Mouse (Mus musculus): ENCODE results near the gene Gm8693. TPM values are rescaled to one million over a fixed set of nuclear protein-coding genes. Genes with fewer than 3 reads are reported as not detected.
"Not testable (repeated sequence)": the region's sequence is repeated elsewhere in the genome, so short reads cannot be mapped to it uniquely, and the experiment has no call there.

Gene Gm8693
- not detected in 2 replicates for polyA plus RNA-seq (2014; fragmentation: Nextera tagmentation; extraction: Ambion mirVana)

- not testable (repeated sequence) for H3K9ac ChIP-seq (ENCODE audit: low read length); H3K4me1 ChIP-seq (ENCODE audit: control insufficient read depth, insufficient read depth, low read length); H3K27me3 ChIP-seq (ENCODE audit: control insufficient read depth, insufficient read depth, low read length); H3K27ac ChIP-seq (replicated peaks; ENCODE audit: low read depth, low read length); ATAC-seq (ENCODE audit: insufficient number of reproducible peaks, low FRiP score, low TSS enrichment, low read depth); H3K9me3 ChIP-seq (ENCODE audit: control insufficient read depth, low read length); DNase-seq (ENCODE audit: low spot score); H3K4me3 ChIP-seq (ENCODE audit: low read depth, low read length); H3K4me2 ChIP-seq (ENCODE audit: low read depth, severe bottlenecking); H3K36me3 ChIP-seq (ENCODE audit: control insufficient read depth, insufficient read depth, low read length)
- no CpG with 5 or more reads among the region's 2 CpGs for whole genome bisulfite sequencing
Measured at GRCm38 (mm10) chr7:22692217-22692616, at the start of gene Gm8693. Gm8693 (minus strand) TSS chr7:22692317.

- not testable (repeated sequence) for H3K4me3 ChIP-seq (ENCODE audit: low read depth, low read length); ATAC-seq (ENCODE audit: insufficient number of reproducible peaks, low FRiP score, low TSS enrichment, low read depth); H3K27me3 ChIP-seq (ENCODE audit: control insufficient read depth, insufficient read depth, low read length); DNase-seq (ENCODE audit: low spot score); H3K9me3 ChIP-seq (ENCODE audit: control insufficient read depth, low read length); H3K27ac ChIP-seq (replicated peaks; ENCODE audit: low read depth, low read length); H3K4me2 ChIP-seq (ENCODE audit: low read depth, severe bottlenecking); H3K9ac ChIP-seq (ENCODE audit: low read length); H3K4me1 ChIP-seq (ENCODE audit: control insufficient read depth, insufficient read depth, low read length); H3K36me3 ChIP-seq (ENCODE audit: control insufficient read depth, insufficient read depth, low read length)
- WGBS = no CpG with 5 or more reads among the region's 1 CpGs
Measured at GRCm38 (mm10) chr7:22719610-22720009, 27.5 kb upstream of the Gm8693 start, which contains the start of gene Gm4567. Gm4567 (minus strand) TSS chr7:22719710.

- H3K27me3 ChIP-seq (ENCODE audit: control insufficient read depth, insufficient read depth, low read length); H3K4me2 ChIP-seq (ENCODE audit: low read depth, severe bottlenecking); H3K9me3 ChIP-seq (ENCODE audit: control insufficient read depth, low read length); ATAC-seq (ENCODE audit: insufficient number of reproducible peaks, low FRiP score, low TSS enrichment, low read depth); DNase-seq (ENCODE audit: low spot score); H3K36me3 ChIP-seq (ENCODE audit: control insufficient read depth, insufficient read depth, low read length); H3K4me1 ChIP-seq (ENCODE audit: control insufficient read depth, insufficient read depth, low read length); H3K9ac ChIP-seq (ENCODE audit: low read length); H3K4me3 ChIP-seq (ENCODE audit: low read depth, low read length); H3K27ac ChIP-seq (replicated peaks; ENCODE audit: low read depth, low read length): not testable (repeated sequence)
- WGBS = no CpG with 5 or more reads among the region's 3 CpGs
Measured at GRCm38 (mm10) chr7:22657718-22658117, 34.4 kb downstream of the Gm8693 start, which contains the start of gene Vmn1r155. Vmn1r155 (plus strand) TSS chr7:22658018.

Other genes with a start within 250 kb of the Gm8693 start
- not detected in 2 replicates for gene Gm10665, start 228.2 kb downstream of the Gm8693 start, polyA plus RNA-seq (2014; fragmentation: Nextera tagmentation; extraction: Ambion mirVana)
- gene Vmn1r151, start 192.6 kb downstream of the Gm8693 start, polyA plus RNA-seq (2014; fragmentation: Nextera tagmentation; extraction: Ambion mirVana) = not detected in 2 replicates
- gene Vmn1r152, start 169.3 kb downstream of the Gm8693 start, polyA plus RNA-seq (2014; fragmentation: Nextera tagmentation; extraction: Ambion mirVana) = not detected in 2 replicates
- not detected in 2 replicates for gene Gm8677, start 157.4 kb downstream of the Gm8693 start, polyA plus RNA-seq (2014; fragmentation: Nextera tagmentation; extraction: Ambion mirVana)
- not detected in 2 replicates for gene Gm4201, start 127.0 kb downstream of the Gm8693 start, polyA plus RNA-seq (2014; fragmentation: Nextera tagmentation; extraction: Ambion mirVana)
- not detected in 2 replicates for gene Gm4565, start 104.2 kb downstream of the Gm8693 start, polyA plus RNA-seq (2014; fragmentation: Nextera tagmentation; extraction: Ambion mirVana)
- not detected in 2 replicates for gene Vmn1r155, start 34.3 kb downstream of the Gm8693 start, polyA plus RNA-seq (2014; fragmentation: Nextera tagmentation; extraction: Ambion mirVana)
- not detected in 2 replicates for gene Gm4567, start 27.4 kb upstream of the Gm8693 start, polyA plus RNA-seq (2014; fragmentation: Nextera tagmentation; extraction: Ambion mirVana)
- gene Vmn1r157, start 69.4 kb upstream of the Gm8693 start, polyA plus RNA-seq (2014; fragmentation: Nextera tagmentation; extraction: Ambion mirVana) = not detected in 2 replicates
- gene Vmn1r158, start 98.5 kb upstream of the Gm8693 start, polyA plus RNA-seq (2014; fragmentation: Nextera tagmentation; extraction: Ambion mirVana) = not detected in 2 replicates
- gene Vmn1r159, start 151.3 kb upstream of the Gm8693 start, polyA plus RNA-seq (2014; fragmentation: Nextera tagmentation; extraction: Ambion mirVana) = not detected in 2 replicates
- not detected in 2 replicates for gene Vmn1r160, start 178.9 kb upstream of the Gm8693 start, polyA plus RNA-seq (2014; fragmentation: Nextera tagmentation; extraction: Ambion mirVana)

Data from limb, embryonic 11.5 days (tissue).